Mouse (Mus musculus): ENCODE measurements around the gene Slc9a6.

GRCm38 (mm10) chrX:56572465-56572864 lies 37.1 kb upstream of the Slc9a6 start:
- TF ChIP-seq CTCF (IDR thresholded peaks at IDR 0.05; ENCODE audit: extremely low read depth, insufficient read length, insufficient replicate concordance, low read depth, low read length) (peak; percentile 41; the same call in 1 of the 2 replicates), POLR2A (IDR thresholded peaks at IDR 0.05; ENCODE audit: low read depth, low read length) (no peak)

All from small intestine, adult 2 months (tissue).